Mouse (Mus musculus) cerebellum, postnatal 36 days (tissue): ENCODE data around the gene Rpl12.

Source experiments
- DNase-seq, 2 experiments: peaks; one replicate each; pipeline ENCODE4 v3.0.0; 2021 to 2022; ENCODE audit warnings: mixed read lengths in 2 of 2

Gene Rpl12

DNA sequence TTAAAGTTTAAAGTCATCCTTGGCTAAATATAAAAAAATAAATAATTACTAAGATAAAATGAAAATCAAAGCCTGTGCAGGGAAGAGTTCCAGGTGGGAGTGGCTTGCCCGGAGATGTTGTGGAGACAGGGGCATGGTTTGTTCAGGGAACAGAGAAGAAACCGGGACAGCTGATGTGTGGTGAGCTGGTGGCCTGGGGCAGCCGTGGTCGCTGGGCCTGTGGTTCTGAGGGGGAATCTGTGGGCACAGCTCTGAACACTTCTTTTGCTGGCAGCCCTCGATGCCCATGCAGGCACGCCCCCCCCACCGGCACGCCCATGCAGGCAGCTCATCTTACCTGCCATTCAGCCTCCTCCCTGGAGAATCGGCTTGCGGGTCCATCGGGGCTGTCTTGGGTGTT lies 13.9 kb upstream of the Rpl12 start:
- DNase-seq: no peak

DNA sequence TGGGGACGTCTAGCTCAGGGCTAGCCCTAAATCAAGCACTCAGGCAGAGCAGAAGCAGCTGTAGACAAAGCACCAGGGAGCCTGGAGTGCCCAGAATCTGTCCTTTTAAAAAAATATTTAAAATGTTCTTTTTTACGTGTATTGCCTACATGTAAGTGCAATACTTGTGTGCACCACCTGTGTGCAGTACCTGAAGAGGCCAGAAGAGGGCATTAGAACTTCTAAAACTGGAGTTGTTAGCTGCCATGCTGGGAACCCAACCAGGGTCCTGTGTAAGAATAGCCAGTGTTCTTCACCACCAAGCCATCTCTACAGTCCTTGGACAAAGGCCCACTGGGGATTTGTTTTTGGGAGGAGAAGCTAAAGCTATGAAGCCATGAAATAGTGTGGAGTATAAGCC lies 6.8 kb upstream of the Rpl12 start:
- no peak for DNase-seq

DNA sequence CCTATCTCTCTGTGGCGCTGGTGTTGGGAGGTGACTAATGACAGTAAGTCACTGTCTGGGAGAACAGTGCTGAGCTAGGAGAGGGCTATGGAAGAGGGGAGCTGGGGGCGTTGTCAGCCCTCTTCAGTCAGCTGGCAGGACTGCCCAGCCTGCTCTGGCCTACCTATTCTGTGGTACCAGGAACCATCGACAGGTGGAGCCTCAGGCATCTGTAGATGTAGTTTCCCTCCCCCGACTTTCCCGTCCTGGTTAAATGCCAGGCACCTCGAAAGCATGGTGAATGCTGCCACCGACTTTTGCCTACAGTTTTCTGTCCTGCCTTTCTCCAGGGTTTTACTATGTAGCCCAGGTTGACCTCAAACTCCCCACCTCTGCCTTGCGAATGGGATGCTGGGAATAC lies 4.0 kb upstream of the Rpl12 start:
- no peak for DNase-seq

DNA sequence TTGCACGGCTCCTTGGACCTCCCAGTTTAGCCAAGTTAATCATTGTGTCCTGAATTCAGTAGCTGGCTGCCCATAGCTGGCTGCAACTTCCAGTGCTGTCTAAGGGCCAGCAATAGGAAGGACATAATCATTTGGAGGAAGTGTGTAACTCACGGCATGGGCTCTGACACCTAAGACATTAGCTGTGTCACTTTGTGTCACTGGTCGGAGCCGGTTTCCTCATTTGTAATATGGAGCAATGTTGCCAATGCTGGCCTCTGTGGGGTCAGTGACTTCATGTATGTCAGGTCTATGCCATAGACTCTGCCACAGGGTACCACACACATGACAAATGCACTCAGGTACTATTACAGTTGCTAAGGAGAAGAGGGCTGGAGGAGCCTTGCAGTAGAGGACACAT lies 1.1 kb upstream of the Rpl12 start:
- DNase-seq: no peak

DNA sequence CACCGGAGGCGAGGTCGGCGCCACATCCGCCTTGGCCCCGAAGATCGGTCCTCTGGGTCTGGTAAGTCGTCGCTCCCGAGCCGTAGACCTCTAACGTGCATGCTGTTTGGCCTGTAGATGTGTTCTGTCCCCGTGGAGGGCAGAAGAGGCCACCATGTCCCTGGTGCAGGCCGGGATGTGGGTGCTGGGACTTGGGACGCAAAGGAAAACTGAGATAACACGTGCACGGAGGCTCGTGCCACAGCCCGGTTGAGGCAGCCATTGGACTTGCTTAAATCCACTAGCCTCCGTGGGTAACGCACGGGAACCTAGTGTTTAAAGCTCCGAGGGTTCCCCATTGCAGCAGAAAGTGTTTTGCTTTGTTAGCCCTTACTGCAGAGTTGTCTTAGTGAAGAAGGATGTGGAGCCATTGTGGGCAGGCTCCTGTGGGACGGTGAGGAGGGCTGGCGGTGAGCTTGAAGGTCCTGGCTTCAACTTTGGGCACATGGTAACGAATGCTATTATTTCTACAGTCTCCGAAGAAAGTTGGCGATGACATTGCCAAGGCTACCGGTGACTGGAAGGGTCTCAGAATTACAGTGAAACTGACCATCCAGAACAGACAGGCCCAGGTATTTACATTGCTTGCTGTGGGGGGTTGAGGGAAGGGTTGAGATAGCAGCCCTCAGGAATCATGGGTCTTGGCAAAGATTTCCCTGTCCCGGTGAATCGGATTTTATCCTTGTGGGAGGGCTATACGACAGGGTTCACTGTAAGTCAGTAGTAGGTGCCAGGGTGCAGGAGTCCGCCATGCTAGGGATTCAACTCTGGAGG lies 909 bp downstream of the Rpl12 start:
- no peak for DNase-seq

DNA sequence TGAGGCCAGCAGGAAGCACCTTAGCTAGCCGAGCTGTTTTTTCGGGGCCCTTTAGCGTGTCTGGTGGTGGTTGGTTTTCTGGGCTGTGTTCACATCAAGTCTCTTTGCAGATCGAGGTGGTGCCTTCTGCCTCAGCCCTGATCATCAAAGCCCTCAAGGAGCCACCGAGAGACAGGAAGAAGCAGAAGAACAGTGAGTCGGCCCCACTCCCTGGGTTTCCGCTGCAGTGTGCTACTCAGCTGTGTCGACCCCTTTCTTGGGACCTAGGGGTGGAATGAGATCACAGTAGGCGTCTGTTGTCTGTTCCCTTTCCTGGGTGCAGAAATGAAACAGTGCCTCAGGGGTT lies 1.5 kb downstream of the Rpl12 start:
- no peak for DNase-seq

DNA sequence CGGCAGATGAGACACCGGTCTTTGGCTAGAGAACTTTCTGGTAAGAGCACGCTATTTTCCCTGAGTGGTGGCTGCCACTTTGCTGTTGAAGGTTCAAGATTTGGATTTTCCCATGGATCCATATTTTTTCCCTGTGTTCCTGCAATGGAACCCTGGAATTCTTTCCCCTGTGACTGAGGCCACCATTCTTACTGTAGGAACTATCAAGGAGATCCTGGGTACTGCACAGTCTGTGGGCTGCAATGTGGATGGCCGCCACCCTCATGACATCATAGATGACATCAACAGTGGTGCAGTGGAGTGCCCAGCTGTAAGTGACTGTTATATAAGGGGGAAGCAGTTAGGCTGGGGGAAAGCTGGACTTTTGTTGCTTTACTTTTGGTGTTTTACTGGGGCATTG lies 2.2 kb downstream of the Rpl12 start:
- DNase-seq: no peak

DNA sequence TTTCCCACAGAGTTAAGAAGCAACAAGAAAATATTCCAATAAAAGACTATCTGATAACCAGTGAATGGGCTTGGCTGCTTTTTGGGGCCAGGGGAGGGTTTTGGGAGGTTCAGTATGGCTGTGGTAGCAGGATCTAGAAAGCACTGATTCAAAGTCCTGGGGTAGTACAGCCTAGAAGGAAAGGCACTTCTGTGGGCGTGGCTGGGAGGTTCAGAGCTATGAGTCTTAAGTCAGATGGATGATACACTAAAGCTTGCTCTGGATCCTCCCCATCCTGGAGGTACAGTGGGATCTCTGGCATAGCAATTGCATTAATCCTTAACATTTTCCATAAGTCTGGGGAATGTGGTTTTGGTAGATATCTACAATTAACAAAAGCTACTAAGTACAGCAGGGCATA lies 2.6 kb downstream of the Rpl12 start:
- DNase-seq: no peak

DNA sequence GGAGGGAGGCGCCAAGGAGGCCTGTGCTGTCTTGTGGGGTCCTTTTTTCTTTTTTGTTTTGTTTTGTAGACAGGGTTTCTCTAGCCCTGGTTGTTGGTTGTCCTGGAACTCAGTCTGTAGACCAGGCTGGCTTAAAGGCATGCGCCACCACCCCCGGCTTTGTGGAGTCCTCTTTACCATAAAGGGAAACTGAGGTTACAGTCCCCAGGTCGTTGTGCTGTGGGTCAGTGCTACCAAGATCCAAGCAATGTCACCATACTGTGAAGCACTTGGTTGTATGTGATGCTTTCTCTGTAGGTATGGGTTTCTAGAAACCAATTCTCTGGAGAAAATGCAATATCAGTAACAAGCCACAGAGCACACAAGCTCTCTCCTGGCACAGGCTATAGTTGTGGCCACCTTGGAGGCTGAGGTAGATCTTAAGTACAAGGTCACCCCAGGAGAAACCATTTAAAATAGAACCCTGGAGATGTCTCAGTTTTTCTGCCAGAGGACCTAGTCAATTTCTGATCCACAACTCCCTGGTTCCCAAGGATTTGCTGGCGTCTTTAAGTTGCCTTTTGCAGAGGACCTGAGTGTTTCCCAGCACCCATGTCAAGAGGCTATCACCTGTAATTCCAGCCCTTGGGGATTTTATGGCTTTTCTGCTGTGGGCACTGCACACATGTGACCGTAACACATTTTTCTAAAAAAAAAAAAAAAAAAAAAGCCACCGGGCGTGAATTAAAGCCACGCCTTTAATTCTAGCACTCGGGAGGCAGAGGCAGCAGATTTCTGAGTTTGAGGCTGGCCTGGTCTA lies 3.5 kb downstream of the Rpl12 start:
- no peak for DNase-seq

DNA sequence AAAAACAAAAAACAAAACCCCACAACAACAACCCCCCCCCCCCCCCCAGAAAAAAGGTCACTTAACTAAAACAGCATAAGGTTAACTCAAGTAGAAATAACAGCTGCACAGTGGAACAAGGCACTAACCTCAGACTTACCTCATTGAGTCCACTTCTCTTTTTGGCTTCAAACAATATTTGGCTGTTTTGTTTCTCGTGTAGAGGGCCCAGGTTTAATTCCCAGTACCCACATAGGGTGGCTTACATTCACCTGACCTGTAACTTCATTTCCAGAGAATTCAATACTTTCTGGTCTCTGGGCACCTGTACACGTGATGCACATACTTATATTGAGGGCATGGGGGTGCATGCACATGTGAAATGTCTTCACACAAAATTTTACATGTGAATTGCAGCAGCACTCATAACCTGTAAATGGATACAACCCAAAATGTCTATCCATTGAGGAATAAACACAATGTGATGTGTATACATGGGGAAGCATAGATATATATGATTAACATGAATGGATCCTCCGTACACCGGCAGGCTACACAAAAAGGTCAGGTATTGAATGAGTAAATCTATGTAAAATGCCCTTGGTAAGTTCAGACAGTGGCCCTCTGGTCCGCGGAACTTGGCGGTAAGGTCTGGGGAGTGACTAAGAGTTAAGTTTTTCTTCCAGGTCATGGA lies 4.3 kb downstream of the Rpl12 start:
- DNase-seq: no peak

DNA sequence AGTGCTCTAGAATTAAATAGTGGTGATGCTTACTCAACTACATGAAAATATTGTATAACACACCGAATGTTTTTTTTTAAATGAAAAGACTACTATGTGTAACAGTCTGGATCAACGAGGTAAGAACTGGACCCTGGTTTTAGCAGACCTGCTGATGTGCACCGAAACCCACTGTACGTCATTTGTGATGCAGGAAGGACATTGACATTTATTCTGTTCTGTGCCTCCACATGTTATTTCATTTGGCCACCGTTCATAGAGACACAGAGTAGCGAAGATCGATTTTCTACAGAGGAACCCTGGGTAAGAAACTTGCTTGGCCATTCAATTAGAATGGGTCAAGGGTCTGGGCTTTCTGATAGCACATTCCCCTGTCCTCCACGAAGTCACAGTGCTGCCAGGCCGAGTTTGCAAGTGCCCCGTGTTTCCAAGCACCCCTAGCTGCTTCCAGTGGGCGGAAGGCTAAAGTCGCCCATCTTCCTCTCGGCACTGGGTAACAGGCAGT lies 4.9 kb downstream of the Rpl12 start:
- DNase-seq: no peak

DNA sequence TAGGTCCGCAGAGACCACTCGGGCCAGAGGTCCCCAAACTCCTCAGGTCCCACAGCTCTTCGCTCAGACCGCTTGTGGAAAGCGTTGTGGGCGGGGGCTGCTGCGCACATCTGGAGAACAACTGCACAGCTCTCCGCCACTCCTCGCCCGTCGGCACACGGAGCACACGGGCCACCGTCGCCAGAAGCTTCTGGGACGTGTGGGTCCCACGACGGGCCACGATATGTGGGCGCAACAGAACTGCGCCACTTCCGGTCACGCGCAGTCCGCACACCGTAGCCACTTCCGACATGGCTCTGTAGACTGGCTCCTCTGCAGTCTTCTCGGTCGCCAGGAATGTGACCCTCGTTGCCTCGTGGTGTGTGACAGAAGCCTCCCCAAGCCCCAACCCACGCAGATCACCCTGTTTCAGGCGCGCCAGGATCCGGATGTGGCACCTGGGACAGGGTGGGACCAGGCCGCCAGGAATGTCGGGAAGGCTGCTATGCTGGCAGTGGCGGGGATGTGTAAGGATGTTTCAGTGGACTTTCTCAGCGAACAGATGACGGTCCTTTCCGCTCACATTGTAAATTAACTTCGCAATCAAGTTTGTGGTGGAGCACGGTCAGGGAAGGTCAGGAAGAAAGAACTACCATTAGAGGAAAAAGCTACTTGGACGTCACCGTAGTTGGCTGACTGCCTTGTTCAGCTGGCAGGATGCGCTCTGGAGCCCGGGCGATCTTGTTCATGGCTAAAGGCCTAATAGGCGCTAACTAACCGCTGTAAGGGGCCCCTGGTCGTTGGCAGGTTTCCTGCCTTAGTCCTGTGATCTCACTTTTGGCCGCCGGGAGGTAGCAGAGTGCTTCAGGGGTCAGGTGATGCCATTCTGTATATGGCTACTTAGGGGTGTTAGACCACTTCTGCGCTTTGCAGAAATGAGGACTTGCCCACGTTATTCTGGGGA lies 5.6 kb downstream of the Rpl12 start:
- peak; percentile 89 for DNase-seq

DNA sequence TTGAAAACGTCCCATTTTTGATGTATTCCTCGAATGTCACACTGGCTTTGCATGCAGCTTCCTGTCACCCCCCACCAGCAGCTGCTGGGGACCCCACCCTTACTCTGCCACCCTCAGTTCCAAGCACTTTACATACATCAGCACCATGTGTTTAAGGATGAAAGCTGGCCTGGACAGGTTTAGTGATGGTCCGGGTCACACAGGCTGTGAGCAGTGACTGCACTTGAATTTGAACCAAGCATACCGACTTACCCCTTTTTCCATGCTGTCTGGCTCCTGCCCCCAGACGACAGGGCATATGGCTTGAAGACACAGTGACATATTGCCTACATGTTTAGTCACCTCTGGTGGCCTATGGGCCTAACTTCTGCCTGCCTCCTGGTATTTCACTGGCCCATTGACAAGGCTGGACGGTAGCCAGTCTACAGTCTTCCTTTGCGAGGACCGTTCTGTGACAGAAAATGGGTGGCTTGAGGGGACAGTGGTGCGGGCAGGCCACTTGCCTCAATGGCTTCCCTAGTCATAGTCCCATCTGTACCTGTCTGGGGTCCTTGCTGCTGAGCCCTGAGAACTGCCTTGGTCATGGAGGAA lies 6.8 kb downstream of the Rpl12 start:
- DNase-seq: peak in 1 of 2 experiments; percentile 34

DNA sequence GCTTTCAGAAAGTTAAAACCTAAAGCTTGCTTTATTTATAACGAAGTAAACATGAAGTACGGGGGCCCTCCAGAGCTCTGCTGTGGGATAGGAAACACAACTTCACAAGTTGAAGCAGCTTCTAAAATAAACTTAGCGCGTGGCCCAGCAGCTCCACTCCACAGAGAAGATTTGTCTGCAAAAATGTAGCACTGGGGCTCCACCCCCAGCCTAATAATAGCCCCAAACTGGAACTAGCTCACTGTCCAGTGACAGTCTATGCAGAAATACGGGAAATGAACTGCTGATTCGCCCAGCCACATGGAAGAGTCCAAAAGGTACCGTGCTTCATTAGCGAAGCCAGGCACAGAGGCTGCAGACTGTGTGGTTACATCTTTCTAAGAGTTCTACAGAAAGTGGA lies 8.0 kb downstream of the Rpl12 start:
- DNase-seq: no peak

DNA sequence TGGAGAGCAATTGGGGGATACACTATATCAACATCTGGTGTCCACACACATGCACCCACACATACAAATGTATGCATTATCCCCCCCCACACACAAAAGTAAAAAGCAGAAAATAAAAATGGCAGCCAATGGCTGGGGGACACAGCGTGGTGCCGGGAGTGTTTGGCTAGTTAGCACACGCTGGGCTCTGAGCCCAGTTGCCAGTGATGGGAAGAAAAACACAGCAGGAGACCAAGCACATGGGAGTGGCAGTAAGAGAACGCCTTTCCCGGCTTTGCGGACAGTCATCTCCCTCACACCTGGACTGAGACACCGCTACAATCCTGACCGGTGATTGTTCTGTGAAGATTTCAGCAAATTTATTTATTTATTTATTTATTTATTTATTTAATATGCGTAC lies 9.9 kb downstream of the Rpl12 start:
- DNase-seq: peak; percentile 63 to 66

DNA sequence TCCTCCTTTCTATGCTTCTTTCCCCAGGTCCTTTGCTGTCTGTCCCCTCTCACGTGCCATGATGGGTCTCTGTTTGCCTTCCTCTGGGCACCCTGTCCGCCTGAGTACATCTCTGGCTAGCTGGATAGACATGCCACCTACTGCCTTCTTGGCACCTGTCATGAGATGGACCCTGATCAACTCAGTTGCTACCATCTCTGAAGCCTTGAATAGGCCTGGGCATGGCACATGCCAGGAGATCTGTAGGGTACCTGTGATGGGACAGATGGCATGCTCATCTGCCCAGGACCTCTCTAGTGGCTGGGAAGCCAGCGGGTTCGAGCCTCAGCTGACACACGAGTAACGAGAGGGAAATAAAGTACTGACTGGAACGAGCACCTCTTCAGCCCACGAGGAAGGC lies 12.9 kb downstream of the Rpl12 start:
- no peak for DNase-seq

DNA sequence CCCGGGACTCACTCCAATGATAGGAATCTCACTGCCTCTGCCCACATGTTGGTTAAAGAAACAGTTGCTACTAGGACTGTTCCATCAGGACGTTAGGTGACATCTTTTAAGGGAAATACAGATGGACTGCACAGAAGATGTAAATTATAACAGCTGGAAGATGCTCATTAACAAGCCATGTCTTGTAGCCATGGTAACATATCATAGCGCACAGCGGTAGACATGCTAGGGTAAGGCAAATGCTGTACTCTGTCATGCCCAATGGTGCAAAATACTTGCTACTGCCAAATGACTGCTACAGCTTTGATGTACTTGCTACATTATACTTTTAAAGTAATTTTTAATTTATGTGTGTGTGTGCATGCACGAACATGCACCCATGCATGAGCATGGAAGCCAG lies 15.8 kb downstream of the Rpl12 start:
- DNase-seq: no peak

DNA sequence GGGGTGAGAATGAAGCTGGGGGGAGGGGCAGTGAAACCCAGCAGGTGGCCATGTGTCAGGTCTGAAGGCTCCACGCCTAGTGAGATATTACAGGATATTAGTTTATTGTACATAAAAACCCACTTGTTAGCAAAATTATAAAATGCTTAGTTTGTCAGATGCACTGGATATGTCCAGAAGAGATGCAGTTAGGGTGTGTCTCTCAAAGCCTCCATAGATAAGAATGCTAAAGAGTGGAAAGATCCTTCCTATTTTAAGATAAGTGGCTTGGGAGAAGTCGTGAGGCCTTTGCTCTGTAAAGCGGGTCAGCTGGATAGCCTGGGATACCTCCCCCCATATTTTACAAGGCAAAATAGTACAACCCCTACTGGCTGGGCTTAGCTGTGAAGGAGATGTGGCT lies 17.3 kb downstream of the Rpl12 start:
- DNase-seq: no peak

DNA sequence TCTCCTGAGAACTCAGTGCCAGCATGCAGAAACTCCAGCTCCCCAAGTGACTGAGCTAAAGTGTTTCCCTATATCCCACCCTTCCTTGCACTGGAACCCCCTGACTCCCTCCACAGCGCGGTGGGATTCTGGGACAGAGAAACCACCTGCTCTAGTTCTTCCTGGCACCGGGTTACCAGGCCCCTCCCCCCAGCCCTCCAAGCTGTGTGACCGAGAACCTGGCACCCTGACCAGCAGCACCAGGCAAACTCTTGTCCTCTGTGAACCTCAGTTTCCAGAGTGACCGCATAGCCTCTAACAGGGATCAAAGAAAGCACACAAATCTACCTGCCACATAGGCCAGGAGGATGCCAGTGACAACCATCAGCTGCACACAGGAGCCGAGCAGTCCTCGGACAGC lies 18.3 kb downstream of the Rpl12 start:
- DNase-seq: no peak

DNA sequence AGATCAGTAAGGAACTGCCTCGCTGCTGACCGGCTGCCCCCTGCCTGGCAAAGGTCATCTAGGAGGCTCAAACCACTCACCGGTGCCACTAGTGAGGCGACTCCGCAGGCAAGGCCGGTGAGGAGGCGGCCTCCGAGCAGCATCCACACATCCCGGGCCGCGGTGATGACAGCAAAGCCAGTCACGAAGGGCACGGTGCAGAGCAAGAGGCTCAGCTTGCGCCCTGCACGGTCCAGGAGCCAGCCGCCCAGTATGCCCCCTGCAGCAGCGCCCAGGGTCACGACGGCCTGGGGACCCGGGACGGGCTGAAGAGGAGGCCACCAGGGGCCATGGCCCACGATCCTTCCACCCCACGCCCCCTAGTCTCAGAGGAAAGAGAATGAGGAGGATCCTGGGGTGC lies 19.9 kb downstream of the Rpl12 start:
- peak; percentile 39 to 47 for DNase-seq

DNA sequence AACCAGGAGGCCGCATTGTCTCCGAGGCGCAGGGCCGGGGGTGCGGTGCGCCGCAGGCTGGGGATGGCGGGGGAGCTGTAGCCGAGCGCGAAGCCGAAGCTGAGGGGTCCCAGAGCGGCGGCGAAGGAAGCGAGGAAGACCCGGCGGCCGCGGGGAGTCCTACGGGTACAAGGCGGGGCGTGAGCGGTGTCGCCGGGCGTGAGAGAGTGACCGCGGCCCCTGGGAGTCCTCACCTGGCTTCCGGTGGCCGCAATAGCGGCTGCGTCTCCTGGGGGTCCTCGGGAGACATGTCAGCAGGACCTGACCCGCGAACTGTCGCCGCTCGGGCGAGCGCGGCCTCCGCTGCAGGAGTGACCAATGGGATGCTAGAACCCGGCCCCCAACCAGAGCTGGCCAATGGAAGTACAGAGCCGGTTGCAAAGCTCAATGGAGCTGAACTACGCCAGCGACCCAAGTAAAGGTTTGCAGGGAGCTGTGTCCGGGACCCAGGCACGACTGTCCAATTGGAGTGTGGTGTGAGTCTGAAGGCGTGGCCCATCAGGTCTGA lies 20.4 kb downstream of the Rpl12 start, which contains the start of gene Slc2a8:
Slc2a8 (minus strand) TSS at position 359 of the 547 bp plus-strand sequence.
- DNase-seq: peak; percentile 91 to 92

DNA sequence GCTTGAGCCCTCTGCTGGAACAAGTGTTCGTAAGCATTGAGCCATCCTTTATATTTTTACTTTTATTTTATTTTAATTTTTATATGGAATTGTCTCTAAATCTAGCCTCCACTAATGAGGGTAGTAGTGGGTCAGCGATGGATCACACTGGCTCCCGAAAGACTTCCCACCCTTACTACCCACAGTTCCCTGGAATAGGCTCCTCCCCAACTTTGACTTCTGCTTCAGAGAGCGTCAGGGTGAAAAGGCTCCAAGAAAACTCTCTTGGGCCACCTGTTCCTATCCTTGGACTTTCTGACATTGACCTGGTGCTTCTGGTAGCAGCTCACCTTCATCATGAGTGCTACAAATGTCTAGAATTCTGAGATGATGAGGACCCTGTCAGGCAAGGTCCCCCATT lies 21.3 kb downstream of the Rpl12 start:
- no peak for DNase-seq
